Mouse (Mus musculus) WW6 (cell line): ENCODE results near the gene Stub1.
A peak's percentile ranks its signal among the peaks of the same experiment; 100 is the strongest.

Source experiments
- DNase-seq: peaks from one replicate; pipeline ENCODE4 v3.0.0-alpha.2; 2013; ENCODE audit warnings: low read depth, low spot score

Stub1 gene

DNA sequence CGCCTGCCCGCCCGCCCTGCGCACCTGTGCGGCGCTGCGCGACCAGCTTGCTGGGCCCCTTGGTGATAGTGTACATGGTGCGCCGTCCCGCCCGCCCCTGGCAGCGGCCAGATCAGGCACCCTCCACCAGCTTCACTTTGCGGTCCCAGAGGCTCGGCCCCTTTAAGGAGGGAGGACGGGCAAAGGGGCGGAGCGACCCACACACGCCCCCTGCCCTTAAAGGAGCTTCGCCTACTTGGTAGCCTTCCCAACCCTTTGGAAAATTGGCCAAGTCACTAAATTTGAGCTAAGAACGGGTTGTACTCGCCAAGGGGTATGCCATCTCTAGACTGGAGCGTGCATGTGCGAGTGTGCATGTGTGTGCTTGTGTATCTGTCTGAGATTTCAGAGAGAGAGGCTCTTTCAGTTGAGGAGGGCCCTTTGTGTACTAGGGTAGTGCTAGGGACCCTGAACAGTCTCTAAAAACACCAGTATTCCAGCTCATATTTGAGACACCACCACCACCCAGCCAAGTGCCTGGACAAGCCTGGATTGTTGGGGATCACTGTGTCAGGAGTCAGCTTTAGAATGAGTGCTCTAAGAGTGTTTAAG lies 35.5 kb upstream of the Stub1 start, which contains the start of gene Mcrip2:
Gene Mcrip2, minus strand, starts transcription at position 164 of the 591 bp plus-strand sequence.
- no peak for DNase-seq

DNA sequence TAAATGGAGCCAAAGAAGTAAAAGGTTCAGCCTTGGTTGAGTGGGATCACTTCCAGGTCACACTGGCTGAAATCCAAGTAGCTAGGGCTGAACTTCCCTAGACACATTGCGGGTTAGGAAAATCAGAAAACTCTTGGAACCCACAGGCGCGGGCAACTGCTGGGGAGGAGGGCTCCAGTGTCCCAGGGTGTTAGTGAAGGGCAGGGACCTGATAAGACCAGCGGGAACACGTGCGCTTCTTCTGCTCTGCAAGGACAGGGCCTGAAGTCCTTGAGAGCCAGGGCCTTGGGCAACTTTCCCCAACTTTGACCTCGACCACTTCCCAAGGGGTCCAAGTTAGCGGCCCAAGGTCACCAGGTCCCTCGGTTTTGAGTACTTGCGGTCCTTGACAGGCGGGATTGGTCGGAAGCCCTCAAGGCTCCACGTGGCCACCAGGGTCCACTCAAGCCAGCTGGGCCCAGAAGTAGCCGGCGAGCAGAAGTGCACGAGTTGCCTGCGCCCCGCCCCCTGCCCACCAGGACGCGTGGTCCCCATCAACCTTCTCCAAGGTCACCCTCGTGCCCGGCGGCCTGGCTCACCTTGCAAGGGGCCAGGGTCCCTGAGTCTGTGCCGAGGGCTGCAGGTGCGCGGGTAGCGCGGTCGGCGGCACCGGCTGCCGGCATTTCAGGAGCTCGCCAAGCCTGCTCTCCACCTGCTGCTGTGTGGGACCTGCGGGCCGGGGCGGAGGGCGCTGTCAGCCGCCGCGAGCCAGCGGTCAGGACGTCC lies 34.8 kb upstream of the Stub1 start:
- no peak for DNase-seq

DNA sequence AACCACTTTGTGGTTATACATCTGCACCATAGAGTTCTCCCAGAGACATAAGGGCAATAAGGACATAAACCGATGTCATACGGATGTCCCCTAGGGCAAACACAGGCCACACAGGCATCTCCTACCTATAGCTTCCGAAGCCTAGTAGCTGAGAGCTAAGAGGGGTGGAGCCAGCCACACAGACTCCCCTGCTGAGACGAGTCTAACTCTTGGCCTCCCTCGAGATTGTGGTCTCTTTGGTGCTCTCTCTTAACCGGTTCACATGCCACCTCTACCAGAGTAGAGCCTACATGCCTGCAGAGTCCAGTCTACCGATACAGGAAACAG lies 34.3 kb upstream of the Stub1 start:
- DNase-seq = no peak

DNA sequence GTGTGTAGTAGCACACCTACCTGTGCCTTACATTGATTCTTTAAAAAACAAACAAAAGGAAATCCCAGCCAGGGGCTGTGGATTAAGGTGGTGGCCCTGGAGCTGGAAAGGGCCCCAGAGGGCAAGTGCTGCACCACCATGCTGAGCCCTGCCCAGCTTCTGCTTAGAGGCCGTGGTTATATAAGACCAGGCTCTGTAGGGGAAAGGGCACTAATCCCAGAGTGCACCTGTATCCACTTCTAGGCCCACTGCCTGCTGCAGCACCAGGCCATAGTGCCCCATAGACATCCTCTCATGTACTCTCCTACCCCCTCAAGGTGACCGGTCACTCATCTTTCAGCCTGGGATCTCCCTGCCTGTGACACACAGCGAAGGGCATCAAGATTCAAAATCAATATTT lies 33.0 kb upstream of the Stub1 start:
- DNase-seq = no peak

DNA sequence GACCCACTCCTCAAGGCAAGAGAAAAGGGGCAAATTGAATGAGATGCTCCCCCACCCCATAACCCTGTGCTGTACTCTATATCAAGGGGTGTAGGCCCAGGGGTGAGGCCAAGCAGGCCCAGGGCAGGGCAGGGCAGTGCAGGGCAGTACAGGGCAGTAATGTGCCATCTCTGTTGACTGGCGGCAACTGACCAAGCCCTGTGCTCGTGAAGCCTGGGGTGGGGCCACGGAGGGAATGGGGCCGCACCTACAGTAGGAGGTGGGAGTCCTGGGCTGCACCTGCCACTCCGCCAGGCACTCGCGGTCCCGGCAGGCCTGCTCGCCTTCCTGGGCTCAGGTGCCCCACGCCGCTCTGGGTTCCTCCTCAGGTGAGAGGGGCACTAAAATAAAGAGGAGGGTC lies 32.1 kb upstream of the Stub1 start:
- no peak for DNase-seq

DNA sequence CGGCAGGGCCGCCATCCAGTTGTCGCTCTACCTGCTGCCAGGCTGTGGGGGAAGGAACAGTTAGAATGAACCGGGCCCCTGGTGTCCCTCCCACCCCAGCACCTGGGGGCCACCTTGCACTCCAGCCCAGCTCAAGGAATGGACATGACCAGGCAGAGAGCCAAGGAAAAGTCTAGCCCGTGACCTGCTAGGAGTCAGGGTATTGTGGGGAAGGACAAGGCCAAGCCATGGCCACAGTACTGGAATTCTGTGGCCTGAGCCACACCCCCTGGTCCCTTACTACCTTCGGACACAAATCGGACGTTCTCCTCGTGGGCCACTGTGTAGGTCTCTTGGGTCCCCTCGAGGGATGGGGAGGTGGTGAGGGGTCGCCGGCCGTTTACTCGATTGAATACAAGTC lies 31.1 kb upstream of the Stub1 start:
- no peak for DNase-seq

DNA sequence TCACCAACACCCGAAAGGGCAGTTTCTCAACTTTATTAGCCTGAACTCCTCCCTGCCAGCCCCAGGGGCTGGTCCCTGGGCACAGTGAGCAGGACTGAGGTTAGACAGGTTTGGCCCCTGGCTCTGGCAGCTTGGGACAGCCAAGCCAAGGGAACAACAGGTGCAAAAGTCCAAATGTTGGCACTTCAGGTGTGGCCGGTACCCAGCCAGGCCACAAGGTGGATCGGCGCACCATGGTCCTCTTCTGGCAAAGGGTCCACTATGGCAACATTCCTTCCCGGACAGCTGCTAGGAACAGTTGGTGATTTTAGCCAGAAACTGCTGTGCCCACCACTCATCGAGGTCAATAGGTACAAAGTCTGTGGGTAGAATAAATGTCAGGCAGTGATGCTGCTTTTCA lies 30.5 kb upstream of the Stub1 start:
- DNase-seq = no peak

DNA sequence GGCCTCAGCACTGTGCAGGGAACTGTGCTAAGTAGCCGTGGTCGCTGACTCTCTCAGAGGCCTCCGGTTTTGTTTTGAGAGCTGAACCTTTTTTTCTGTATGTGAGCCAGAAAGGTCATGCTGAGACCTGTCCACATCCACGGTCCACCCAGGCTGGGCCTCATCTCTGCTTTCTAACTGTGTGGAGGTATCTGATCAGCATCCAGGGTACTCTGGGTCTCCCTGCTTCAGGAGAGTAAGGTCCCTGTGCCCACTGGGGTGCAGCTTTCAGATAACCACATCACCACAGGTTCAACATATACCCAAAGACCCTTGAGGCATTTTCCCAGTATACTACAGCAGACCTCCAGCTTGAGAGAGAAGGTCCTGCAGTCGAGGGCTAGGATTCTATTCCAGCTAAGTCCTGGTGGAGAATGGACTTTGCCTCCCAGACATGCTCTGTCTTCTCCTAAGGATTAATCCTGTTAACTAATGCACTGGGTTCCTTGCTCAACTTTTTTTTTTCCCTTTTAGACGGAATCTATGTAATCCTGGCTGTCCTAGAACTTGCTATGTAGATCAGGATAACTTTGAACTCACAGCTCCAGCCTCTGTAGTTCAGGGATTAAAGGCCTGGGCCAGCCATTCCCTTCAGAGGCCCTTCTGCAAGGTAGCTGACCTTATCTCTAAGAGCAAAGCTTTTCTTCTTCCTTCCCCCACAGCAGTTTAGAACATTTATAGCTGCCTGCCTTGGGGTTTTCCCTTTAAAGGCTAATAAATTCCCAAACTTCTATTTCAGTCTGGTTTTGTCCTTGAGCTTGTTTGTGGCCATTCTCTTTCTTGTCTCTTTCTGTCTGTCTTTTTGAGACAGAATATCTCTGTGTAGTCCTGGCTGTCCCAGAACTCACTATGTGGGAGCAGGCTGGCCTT lies 28.8 kb upstream of the Stub1 start:
- DNase-seq = no peak

DNA sequence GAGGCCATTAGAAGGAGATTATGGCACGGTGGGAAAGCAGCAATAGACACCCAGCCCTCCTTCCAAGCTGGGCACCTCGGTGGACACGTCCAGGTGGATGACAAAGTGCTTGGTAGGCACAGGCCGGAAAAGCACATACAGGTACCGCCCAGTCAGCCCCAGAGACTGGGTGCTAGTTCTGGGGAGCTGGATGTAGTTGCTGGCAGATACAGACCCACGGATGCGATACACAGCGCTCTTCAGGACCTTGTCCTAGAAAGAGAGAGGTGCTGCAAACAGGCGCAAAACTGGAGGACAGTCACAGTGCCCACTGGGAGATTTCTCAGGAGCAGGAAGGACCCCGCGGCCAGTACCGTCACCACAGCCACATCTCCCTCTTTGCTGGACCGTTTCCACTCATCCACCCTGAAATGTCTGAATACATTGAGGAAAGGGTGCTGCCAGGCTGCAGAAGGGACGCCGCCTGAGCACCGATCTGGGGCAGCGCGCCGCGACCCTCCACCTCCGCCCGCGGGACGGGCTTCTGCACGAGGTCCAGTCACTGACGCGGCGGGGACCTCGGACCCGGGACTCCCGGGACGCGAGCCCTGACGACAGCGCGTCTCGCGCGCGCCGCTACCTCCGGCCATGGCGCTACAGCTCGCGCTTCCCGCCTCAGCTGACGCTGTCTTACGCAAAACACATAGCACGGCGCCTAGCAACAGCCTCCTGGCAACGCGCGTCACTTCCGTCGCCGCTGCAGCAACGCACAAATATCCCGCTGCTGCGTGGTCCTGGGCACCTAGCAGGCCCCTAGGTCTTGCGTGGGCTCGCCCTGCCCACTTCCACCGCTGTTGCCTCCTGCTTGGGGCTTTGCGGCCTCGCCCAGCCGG lies 27.9 kb upstream of the Stub1 start, which contains the start of gene Wdr90:
Gene Wdr90, minus strand, starts transcription at position 670 of the 872 bp plus-strand sequence.
- DNase-seq = no peak

DNA sequence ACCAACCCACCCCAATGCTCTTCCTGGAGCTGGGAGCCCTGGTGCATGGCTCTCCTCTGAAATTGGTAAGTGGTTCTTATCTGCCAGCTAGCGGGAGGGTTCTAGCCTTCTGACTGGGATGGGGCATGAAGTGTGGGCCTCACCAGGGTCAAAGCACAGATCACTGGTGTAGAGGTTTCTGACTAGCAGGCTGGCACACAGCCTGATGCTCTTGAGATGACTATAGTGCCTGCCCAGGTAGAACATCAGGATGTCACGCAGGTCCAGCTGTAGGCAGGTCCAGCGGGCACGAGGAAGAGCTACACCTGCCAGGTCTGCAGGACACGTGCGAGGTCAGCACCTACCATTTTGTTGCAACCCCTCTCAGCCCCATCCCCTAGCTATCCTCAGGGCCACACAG lies 27.0 kb upstream of the Stub1 start:
- DNase-seq = no peak

DNA sequence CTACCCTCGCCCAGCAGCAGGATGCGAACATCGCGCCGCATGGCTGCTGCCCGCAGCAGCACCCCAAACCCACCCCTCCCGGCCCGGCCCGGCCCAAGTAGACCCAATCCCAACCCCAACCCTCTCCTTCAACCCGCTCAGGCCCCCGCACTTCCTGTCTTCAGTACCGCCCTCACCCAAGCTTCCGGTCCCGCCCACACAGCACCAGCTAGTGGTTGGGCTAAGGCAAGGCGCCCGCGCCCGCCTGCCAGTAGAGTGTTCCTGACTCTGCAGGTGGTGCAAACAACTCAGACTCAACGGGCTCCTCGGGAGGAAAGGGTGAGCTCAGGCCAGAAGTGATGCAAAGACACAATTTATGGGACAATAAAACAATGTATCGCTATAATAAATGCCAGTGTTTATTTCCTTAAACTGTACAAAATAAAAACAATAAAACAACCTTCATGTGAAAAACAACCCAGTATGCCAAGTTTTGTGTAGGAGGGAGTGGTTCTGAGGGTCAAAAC lies 11.2 kb upstream of the Stub1 start, which contains the start of gene Rhot2:
Gene Rhot2, minus strand, starts transcription at position 456 of the 506 bp plus-strand sequence.
- peak; percentile 67 for DNase-seq

DNA sequence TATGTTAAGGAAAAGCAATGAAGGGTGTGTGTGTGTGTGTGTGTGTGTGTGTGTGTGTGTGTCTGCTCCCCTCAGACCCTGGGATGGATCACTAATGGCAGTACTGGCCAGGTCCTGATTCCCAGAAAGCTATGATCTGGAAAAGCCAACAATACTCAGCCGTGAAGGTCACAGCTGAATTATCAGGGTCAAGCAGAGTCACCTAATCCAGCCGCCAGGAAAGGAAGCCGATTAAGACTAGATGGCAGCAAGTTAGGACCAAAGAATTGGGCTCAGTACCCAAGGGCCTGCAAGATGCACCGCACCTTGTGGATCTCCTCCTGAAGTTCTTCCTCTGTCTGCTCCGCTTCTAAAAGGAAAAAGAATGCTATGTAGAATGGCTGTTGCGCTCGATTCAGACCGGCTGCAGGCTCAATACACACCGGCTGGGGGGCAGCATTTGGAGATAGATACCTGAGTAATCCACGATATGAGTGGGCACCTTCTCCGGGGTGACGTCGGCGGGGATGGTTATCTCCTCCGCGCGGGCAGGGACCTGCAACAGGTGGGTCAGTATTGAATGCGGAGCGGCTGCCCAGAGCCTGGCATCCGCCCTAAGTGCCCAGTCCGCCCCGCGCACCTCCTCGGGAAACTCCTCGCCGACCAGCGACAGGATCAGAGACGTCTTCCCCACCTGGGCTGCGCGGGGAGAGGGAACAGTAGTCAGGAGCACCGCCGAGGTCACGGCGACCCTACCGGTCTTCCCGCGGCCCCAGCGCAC lies 10.6 kb upstream of the Stub1 start:
- DNase-seq = no peak

DNA sequence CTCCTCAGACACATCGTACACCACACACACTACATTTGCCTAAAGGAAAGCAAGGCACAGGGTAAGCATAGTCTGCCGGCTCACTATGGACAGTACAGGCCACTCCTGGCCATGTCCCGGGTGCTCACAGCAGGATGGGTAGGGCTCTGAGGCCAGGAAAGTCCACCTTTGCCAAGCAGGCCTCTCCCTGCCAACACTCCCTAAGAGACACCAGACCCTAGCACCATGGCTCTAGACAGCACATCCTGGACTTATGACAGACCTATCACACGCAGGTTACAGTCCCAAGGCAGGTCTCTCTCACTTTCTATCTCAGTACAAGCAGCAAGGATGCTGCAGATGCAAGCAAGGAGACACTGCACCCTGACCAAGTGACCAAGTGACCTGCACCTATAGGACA lies 9.9 kb upstream of the Stub1 start:
- no peak for DNase-seq

DNA sequence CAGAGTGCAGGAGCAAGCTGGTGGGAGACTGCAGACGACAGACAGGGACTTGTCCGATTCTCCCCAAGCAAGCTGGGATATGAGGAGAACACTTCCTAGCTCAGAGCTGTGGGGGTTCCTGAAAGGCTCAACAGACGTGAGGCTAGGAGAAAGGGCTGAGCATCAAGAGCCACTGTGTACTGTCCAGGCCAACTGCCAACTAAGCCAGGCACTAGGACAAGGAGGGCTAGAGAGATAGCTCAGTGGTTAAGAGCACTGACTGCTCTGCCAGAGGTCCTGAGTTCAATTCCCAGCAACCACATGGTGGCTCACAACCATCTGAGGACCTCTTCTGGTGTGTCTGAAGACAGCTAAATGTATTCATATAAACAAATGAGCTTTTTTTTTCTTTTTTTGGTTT lies 9.3 kb upstream of the Stub1 start:
- DNase-seq = no peak

DNA sequence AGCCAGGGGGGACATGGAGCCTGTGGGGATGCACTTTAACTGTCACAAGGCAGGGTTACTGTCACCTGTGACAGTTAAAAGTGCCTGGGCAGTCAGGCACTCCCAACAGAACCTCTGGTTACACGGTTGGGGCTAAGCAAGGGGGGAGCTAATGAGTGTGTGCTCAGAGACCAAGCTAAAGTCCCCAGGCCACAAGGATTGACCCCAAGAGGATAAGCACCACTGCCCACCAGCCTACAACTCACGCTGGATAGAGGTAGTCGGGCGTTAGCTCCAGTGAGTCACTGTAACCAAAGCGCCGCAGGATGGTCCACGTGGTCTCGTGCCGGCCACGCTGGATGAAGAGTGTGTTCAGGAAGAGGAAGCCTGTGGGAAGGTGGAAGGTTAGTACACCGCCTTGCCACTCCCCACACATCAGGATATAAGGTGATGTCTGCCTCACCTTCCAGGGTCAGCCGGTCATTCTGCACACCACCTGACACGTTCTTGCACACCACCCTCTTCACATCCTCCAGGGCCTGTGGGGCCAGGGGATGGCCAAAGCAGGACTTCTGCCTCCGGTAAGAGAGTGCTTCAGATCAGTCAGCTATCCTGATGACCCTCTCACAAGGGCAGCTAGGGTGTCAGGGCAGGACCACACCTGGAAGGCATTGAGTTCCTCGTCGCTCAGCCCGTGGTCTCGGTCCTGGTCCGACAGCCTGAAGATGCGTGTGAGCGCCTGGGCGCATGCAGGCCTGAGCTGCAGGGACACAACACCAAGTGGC lies 8.1 kb upstream of the Stub1 start, which contains the start of gene Gm20683:
Gene Gm20683, minus strand, starts transcription at position 647 of the 764 bp plus-strand sequence.
- no peak for DNase-seq

DNA sequence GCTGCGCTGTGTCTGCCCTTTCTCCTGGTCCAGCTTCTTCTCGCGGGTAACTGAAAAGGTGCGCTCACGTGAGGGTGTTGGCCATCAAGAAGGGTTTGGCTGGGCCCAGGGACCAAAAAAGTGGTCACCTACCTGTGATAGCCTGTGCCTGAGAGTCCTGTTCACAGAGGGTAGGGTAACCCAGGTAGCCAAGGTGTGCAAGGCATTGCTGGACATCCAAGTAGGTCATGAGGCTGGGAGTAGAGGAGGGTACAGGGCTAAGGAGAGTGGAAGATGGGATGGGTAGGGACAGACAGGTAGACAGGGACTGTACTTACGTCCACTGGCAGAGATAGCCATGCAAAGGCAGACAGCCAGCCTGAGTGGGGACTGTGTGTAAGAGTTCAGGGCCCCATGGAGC lies 7.3 kb upstream of the Stub1 start:
- no peak for DNase-seq

DNA sequence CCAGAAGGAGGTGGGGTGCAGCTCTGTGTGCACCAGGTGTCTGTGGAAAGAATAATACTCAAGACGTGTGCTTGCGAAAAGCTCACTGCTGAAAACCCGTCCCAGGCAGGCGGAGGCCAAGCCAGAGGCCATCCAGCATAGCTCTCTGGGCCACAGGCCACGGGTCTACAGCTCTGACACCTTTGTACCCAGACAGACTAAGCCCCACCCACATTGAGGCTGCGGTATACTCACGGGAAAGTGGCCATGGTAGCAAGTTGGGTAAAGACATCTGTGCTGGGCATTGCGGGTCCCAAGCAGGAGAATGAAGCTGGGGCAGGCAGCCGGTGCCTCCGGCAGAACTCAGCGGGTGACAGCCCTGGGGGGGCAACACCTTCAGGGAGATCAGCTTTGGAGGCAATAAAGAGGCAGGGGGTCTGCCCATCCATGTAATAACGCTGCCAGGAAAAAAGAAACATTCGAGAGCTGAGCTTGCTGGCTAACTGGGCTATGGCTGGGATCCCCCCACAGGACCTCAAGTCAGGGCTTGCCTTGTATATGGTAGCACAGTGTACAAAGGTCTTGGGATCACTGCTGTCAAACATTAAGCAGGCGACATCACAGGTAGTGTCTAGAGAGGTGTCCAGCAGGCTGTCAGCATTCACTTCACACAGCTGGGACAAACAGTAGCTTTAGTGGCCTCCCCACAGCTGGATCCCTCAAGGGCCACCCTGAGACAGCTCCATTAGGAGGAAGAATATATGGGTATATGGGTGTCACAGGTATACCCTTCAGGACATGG lies 6.4 kb upstream of the Stub1 start:
- DNase-seq = no peak

DNA sequence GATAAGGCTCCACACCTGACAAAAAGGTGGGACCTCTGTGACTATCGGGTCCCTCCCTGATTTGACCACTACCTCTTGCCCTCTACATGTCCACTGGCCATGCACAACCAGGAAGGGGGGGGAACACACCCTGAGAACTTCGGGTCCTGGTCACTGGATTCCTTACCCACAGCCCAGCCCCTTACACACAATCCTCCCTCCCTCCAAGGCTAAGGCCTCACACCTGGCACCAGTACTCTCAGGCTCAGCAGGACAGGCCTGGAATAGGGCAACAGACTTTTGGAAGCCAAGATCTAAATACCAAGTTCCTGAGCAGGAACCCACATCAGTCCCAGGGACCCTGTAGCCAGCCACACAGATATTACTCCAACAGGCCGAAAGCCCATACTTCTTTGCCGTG lies 5.7 kb upstream of the Stub1 start:
- DNase-seq = no peak

DNA sequence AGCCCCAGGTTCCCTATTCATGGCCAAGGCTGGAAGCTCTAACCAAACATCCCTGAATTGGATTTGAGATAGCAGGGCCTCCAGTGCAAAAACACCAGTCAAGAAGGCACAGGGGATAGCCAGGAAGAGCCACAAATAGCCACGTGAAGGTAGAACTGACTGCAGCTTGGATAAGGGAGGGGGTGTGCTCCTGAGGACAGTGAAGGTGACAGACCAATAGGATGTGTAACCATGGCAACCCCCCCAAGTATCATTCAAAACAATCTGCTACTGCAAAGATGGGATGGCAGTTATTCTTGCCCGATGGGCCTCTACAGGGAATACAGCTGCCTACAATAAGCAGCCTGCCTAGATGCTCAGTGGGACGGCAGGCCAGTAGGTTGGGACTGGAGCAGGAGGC lies 4.3 kb upstream of the Stub1 start:
- no peak for DNase-seq
